Mouse (Mus musculus) small intestine, adult 2 months (tissue): ENCODE measurements around the gene Slc9a3r2. TPM values are rescaled to one million over a fixed set of nuclear protein-coding genes. Genes with fewer than 3 reads are reported as not detected.

ENCODE experiments used
- H3K27ac ChIP-seq: fragments of 200-500 bp; 2 replicates; pipeline ENCODE4 v1.5.1; 2012; ENCODE audit warnings: low read depth, low read length, control low read depth, inconsistent platforms; ENCODE audit not compliant: insufficient read depth
- H3K27me3 ChIP-seq: fragments of 200-500 bp; 2 replicates; pipeline ENCODE4 v1.6.1; 2012; ENCODE audit warnings: mild to moderate bottlenecking, moderate library complexity, low read length, inconsistent platforms; ENCODE audit not compliant: control insufficient read depth, insufficient read depth
- H3K36me3 ChIP-seq: fragments of 200-500 bp; 2 replicates; pipeline ENCODE4 v1.6.1; 2012; ENCODE audit warnings: mild to moderate bottlenecking, low read length, control low read depth, inconsistent platforms; ENCODE audit not compliant: control insufficient read depth, insufficient read depth
- H3K4me1 ChIP-seq: fragments of 200-500 bp; 2 replicates; pipeline ENCODE4 v1.6.1; 2012; ENCODE audit warnings: low read length, inconsistent platforms, mixed read lengths; ENCODE audit not compliant: control insufficient read depth, insufficient read depth, insufficient read length
- H3K4me3 ChIP-seq: fragments of 200-500 bp; 2 replicates; pipeline ENCODE4 v1.5.1; 2012; ENCODE audit warnings: low read depth, mild to moderate bottlenecking, control low read depth, inconsistent platforms, low read length, moderate library complexity
- CTCF ChIP-seq: fragments of 200-500 bp; IDR thresholded peaks from 2 replicates; pipeline ENCODE4 v1.5.1; 2012; ENCODE audit warnings: low read depth, mild to moderate bottlenecking, control low read depth, inconsistent platforms, low read length, moderate library complexity, mixed read lengths; ENCODE audit not compliant: insufficient replicate concordance, insufficient read length; ENCODE audit errors: extremely low read depth
- POLR2A ChIP-seq: fragments of 200-500 bp; IDR thresholded peaks from 2 replicates; pipeline ENCODE4 v1.6.1; 2012; ENCODE audit warnings: low read depth, mild to moderate bottlenecking, control low read depth, inconsistent platforms, low read length, moderate library complexity
- WGBS: fragments of 180-500 bp; shearing (Covaris S2); methylation state at CpG from one replicate; pipeline ENCODE4 v1.1.7; 2018; 5-methylcytosine and 5-hydroxymethylcytosine counted together
- polyA plus RNA-seq: library from polyadenylated mRNA; depleted of rRNA; stranded (reverse); fragments of >200 nt; gene quantifications from 2 replicates; pipeline ENCODE4 v1.2.3, GENCODE M21; 2012

Gene Slc9a3r2
- polyA plus RNA-seq, 1 experiment = 44.9 TPM

DNA sequence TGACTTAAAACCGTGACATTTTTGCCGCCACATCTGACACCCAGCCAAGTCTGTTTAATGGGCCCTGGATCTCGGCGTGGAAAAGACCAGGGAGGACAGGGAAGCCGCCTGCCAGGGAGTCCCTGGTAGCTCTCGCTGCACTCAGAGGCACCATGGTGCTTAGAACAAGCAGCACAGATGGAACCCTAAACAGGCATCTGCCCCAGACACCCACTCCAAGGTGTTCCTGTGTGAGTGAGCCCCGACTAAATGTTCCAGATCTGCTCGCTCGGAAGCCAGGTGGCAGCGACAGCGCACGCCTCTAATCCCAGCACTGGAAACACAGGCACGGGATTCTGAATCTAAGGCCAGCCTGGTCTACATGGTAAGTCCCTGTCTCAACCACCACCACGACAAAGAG is 20.1 kb downstream of the Slc9a3r2 start:
- TF ChIP-seq POLR2A (no peak), CTCF (no peak)
- Histone ChIP-seq H3K36me3 (peaks cover 26% of the 10 kb centered on the region), H3K4me1 (peaks cover 6% of the 10 kb centered on the region), H3K27me3 (no peaks in the 10 kb centered on the region), H3K4me3 (no peak overlapping the region), H3K27ac (no peak overlapping the region)
- 90% methylated on average over 14 of the region's 14 CpGs for WGBS

DNA sequence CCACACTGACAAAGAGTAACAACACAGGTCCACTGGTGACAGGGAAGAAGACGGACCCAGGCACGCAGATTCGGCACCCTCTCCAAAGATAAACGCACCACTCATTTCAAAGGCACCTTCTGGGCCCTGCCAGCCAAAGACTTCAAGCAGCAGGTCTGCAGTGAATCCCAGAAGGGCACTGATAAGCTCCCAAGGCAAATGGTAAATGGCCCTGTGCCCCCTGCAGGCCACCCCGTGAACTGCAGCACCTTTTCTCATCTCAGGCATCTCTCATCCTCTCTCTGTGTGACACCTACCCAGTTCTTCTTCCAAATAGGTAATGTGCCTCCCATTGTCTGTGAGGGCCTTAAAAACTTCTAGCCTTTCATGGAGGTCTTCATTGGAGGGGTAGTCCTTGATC is 21.5 kb downstream of the Slc9a3r2 start:
- H3K27ac ChIP-seq = no peak overlapping the region
- 33% methylated on average over 5 of the region's 5 CpGs for WGBS
- peaks cover 34% of the 10 kb centered on the region for H3K36me3 ChIP-seq

DNA sequence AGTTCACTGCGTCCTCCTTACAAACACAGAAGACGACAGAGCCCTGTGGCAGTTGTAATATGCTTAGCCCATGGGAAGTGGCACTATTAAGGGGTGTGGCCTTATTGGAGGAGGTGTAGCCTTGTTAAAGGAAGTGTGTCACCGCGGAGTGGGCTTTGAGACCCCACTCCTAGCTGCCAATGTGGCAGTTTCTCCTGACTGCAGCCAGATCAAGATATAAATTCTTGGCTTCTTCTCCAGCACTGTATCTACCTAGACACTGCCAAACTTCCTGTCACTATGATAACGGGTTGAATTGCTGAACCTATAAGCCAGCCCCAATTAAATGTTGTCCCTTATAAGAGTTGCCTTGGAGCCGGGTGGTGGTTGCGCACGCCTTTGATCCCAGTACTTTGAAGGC is 24.7 kb downstream of the Slc9a3r2 start:
- 89% methylated on average over 8 of the region's 8 CpGs for WGBS
- H3K4me3 ChIP-seq = no peak overlapping the region
- TF ChIP-seq POLR2A (no peak), CTCF (no peak)

More for the DNA sequence above, 21.5 kb downstream of the Slc9a3r2 start:
- Histone ChIP-seq H3K27me3 (no peaks in the 10 kb centered on the region), H3K4me1 (peaks cover 6% of the 10 kb centered on the region; the same call in 1 of the 2 replicates), H3K4me3 (no peak overlapping the region)
- TF ChIP-seq CTCF = peak; percentile 97; the same call in 1 of the 2 replicates
- peak; percentile 20; the same call in 1 of the 2 replicates for TF ChIP-seq POLR2A

DNA sequence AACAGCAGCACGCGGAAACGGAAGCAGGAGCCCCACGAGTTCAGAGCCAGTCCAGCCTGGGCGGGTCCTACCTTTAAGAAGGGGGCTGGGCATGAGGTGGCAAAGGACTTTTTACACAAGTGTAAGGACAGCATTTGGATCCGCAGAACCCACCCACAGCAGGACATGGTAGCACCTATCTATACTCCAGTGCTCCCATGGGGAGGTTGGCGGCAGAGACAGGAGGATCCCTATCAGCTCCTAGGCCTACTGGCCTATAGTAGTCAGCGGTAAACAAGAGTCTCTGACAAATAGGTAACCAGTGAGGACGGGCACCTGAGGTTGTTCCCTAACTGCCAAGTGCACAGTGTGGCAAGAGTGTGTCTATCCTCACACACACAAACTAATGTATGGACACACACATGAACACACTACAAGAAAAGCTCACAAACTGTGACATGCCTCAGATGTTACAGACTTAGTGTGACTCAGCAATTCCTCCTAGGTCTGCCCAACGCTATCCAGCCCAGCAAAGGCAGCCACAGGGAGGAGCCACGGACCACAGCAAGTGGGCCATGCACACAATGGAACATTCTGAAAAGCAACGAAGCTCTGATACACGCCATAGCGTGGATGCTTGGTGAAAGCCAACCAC is 32.4 kb downstream of the Slc9a3r2 start:
- H3K27ac ChIP-seq = no peak overlapping the region
- H3K4me3 ChIP-seq = no peak overlapping the region
- H3K36me3 ChIP-seq = peaks cover 72% of the 10 kb centered on the region
- H3K27me3 ChIP-seq = no peaks in the 10 kb centered on the region
- TF ChIP-seq POLR2A (no peak), CTCF (no peak)
- 84% methylated on average over 14 of the region's 14 CpGs for WGBS
- no peaks in the 10 kb centered on the region for H3K4me1 ChIP-seq

More for the DNA sequence above, 24.7 kb downstream of the Slc9a3r2 start:
- no peaks in the 10 kb centered on the region for H3K4me1 ChIP-seq
- H3K27ac ChIP-seq = no peak overlapping the region
- no peaks in the 10 kb centered on the region for H3K27me3 ChIP-seq
- peaks cover 63% of the 10 kb centered on the region for H3K36me3 ChIP-seq

DNA sequence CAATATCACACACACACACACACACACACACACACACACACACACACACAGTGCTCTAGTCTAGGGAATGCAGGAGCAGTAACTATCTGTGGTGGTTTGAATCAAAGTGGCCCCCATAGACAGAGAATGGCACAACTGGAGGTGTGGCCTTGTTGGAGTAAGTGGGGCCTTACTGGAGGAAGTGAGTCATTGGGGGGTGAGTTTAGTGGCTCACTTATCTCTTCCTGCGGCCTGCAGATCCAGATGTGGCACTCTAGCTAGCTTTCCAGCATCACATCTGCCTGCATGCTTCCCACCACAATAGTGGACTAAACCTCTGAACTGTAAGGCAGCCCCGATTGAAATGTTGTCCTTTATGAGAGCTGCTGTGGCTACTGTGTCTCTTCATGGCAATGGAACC is 39.4 kb downstream of the Slc9a3r2 start:
- 52% methylated on average over 2 of the region's 2 CpGs for WGBS
- H3K36me3 ChIP-seq = peaks cover 46% of the 10 kb centered on the region

DNA sequence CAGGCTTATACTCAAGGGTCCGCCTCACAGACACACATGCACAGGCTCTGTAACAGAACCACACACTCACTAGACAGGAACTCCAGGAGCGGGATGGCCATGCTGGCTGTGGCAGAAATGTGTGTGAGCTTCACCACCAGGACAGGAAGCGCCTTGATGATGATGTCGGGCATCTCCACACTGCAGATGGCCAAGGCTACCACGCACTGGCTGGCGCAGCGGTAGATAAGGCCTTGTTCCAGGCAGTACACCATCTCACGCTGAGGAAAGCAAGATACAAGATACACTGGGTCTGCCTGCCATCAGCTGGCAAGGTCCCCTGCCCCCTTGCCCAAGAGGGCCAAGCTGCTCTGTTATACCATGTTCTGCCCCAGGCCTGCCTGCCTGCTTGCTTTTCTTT is 41.3 kb downstream of the Slc9a3r2 start:
- 88% methylated on average over 8 of the region's 8 CpGs for WGBS

More for the DNA sequence above, 39.4 kb downstream of the Slc9a3r2 start:
- Histone ChIP-seq H3K27me3 (no peaks in the 10 kb centered on the region), H3K4me1 (no peaks in the 10 kb centered on the region), H3K4me3 (no peak overlapping the region), H3K27ac (no peak overlapping the region)
- TF ChIP-seq POLR2A (no peak), CTCF (no peak)

DNA sequence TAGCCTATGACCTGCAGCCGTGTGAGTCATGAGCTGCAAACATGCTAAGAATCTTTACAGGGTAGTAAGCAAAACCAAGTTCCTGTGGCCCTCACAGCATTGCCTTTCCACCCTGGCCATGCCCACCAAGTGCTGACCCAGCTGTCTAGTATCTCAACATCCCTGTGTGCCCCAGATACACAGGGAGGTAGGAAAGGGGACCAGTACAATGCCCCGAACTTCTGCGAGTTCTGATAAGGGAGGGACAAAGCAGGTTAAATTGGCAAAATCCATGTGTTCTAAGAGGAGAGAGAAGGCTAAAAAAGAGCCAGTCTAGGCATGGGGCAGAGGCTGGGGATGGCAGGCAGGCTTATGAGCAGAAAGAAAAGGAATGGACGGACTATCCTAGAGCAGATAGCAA is 41.8 kb downstream of the Slc9a3r2 start:
- TF ChIP-seq CTCF (no peak), POLR2A (no peak)
- Histone ChIP-seq H3K4me1 (no peaks in the 10 kb centered on the region), H3K27me3 (no peaks in the 10 kb centered on the region), H3K27ac (no peak overlapping the region), H3K36me3 (peaks cover 37% of the 10 kb centered on the region), H3K4me3 (no peak overlapping the region)
- whole genome bisulfite sequencing = 90% methylated on average over 4 of the region's 4 CpGs

More for the DNA sequence above, 41.3 kb downstream of the Slc9a3r2 start:
- Histone ChIP-seq H3K27ac (no peak overlapping the region), H3K36me3 (peaks cover 40% of the 10 kb centered on the region), H3K4me3 (no peak overlapping the region), H3K27me3 (no peaks in the 10 kb centered on the region), H3K4me1 (no peaks in the 10 kb centered on the region)
- TF ChIP-seq POLR2A (no peak), CTCF (no peak)
